Mouse (Mus musculus): ENCODE results near the gene Gm29866. TPM values are rescaled to one million over a fixed set of nuclear protein-coding genes. Genes with fewer than 3 reads are reported as not detected.
"Not testable (repeated sequence)": the region's sequence is repeated elsewhere in the genome, so short reads cannot be mapped to it uniquely, and the experiment has no call there.

Gm29866 gene
- not detected in 2 replicates for polyA plus RNA-seq (2016; fragmentation: Nextera tagmentation; extraction: Ambion mirVana)

DNA sequence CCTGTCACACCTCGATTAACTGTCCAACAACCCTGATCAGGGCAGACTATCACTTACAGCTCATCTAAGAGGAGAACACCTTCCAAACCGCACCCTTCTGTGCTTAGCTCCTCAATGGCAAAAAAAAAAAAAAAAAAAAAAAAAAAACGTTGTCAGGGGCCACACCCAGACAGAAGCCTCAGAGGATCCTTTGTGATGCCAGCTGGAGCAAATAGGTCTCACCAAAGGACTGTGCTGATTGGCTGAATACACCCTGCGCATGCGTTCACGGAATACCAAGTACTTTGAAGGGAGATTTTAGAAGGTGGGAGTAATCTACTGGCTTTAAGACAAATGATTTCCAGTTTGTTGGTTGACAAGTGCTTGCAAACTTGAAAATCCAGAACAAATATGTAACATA is at the start of gene Gm29866:
TSS of gene Gm29866 (minus strand) at position 101 of the 400 bp plus-strand sequence.
- H3K4me1 ChIP-seq; H3K27ac ChIP-seq (replicated peaks); H3K27me3 ChIP-seq (ENCODE audit: low read depth, poor library complexity, severe bottlenecking); H3K4me3 ChIP-seq; H3K9me3 ChIP-seq (replicated peaks); H3K36me3 ChIP-seq; DNase-seq (ENCODE audit: low spot score): not testable (repeated sequence)
- WGBS: no CpG with 5 or more reads among the region's 6 CpGs

Other genes starting within 250 kb of the Gm29866 start
- not detected in 2 replicates for gene Gm20909, start 170.9 kb upstream of the Gm29866 start, polyA plus RNA-seq (2016; fragmentation: Nextera tagmentation; extraction: Ambion mirVana)
- not detected in 2 replicates for gene Gm20865, start 247.9 kb upstream of the Gm29866 start, polyA plus RNA-seq (2016; fragmentation: Nextera tagmentation; extraction: Ambion mirVana)